Mouse (Mus musculus) skeletal muscle tissue, adult 2 months (tissue): Measurements from ENCODE around the gene 4930469K13Rik.

ENCODE experiments used
- DNase-seq: peaks from one replicate; pipeline ENCODE4 v3.0.0-alpha.2; 2012; ENCODE audit warnings: low read depth, low spot score

The 4930469K13Rik gene

GRCm38 (mm10) chr11:33939456-33940113 lies 158.8 kb downstream of the 4930469K13Rik start:
- no peak for DNase-seq

GRCm38 (mm10) chr11:33938561-33939274 lies 159.6 kb downstream of the 4930469K13Rik start:
- no peak for DNase-seq

GRCm38 (mm10) chr11:33937641-33938040 lies 160.7 kb downstream of the 4930469K13Rik start:
- DNase-seq = no peak

- DNase-seq = no peak
These were observed 164.1 kb downstream of the 4930469K13Rik start for GRCm38 (mm10) chr11:33934286-33934685.

GRCm38 (mm10) chr11:33932386-33933111 lies 165.8 kb downstream of the 4930469K13Rik start:
- DNase-seq = no peak

GRCm38 (mm10) chr11:33931836-33932385 lies 166.4 kb downstream of the 4930469K13Rik start:
- DNase-seq = peak; percentile 32

- no peak for DNase-seq
These were observed 168.9 kb downstream of the 4930469K13Rik start for GRCm38 (mm10) chr11:33929412-33929811.

- DNase-seq = no peak
These were observed 169.7 kb downstream of the 4930469K13Rik start for GRCm38 (mm10) chr11:33928658-33929057.

- DNase-seq = no peak
These were observed 170.5 kb downstream of the 4930469K13Rik start for GRCm38 (mm10) chr11:33927836-33928235.

- DNase-seq = no peak
These were observed 171.0 kb downstream of the 4930469K13Rik start for GRCm38 (mm10) chr11:33927321-33927720.

- DNase-seq = no peak
These were observed 171.8 kb downstream of the 4930469K13Rik start for GRCm38 (mm10) chr11:33926551-33926950.

GRCm38 (mm10) chr11:33925778-33926177 lies 172.6 kb downstream of the 4930469K13Rik start:
- no peak for DNase-seq
